Mouse (Mus musculus) midbrain, postnatal 0 days (tissue): ENCODE results near the gene Gale. TPM values are rescaled to one million over a fixed set of nuclear protein-coding genes. Genes with fewer than 3 reads are reported as not detected.
A peak's percentile ranks its signal among the peaks of the same experiment; 100 is the strongest.
"Not testable (repeated sequence)": the region's sequence is repeated elsewhere in the genome, so short reads cannot be mapped to it uniquely, and the experiment has no call there.

ENCODE experiments used
- ATAC-seq: fragments of 200-750 bp; cut with Nextera tagmentation; 2 replicates; pipeline ENCODE4 v1.8.0; 2017; ENCODE audit warnings: moderate number of reproducible peaks, mild to moderate bottlenecking, moderate TSS enrichment, moderate library complexity; ENCODE audit not compliant: low FRiP score
- DNase-seq: peaks from one replicate; pipeline ENCODE4 v3.0.0-alpha.2; 2015; ENCODE audit warnings: low spot score
- H3K27ac ChIP-seq: fragments of 300-500 bp; sonication (generic); 2 replicates; pipeline ENCODE4 v1.5.1; 2014; ENCODE audit warnings: low read depth, mild to moderate bottlenecking, low read length, mixed read lengths
- H3K27me3 ChIP-seq: fragments of 300-500 bp; sonication (generic); 2 replicates; pipeline ENCODE4 v1.6.1; 2014; ENCODE audit warnings: low read length, control low read depth, mixed read lengths; ENCODE audit not compliant: insufficient read depth
- H3K36me3 ChIP-seq: fragments of 300-500 bp; sonication (generic); 2 replicates; pipeline ENCODE4 v1.6.1; 2014; ENCODE audit warnings: low read length, control low read depth, mixed read lengths; ENCODE audit not compliant: insufficient read depth
- H3K4me1 ChIP-seq: fragments of 300-500 bp; sonication (generic); 2 replicates; pipeline ENCODE4 v1.6.1; 2014; ENCODE audit warnings: mild to moderate bottlenecking, control low read depth, antibody characterized with exemption, low read length, mixed read lengths; ENCODE audit not compliant: insufficient read depth
- H3K4me2 ChIP-seq: fragments of 300-500 bp; sonication (generic); 2 replicates; pipeline ENCODE4 v1.6.1; 2014; ENCODE audit warnings: low read depth, mild to moderate bottlenecking, low read length, mixed read lengths; ENCODE audit not compliant: poor library complexity, severe bottlenecking
- H3K4me3 ChIP-seq: fragments of 300-500 bp; sonication (generic); 2 replicates; pipeline ENCODE4 v1.5.1; 2014; ENCODE audit warnings: low read depth, mild to moderate bottlenecking, low read length, moderate library complexity
- H3K9ac ChIP-seq: fragments of 300-500 bp; sonication (generic); replicated peaks from 2 replicates; pipeline ENCODE4 v1.6.1; 2014; ENCODE audit warnings: mild to moderate bottlenecking, low read length, moderate library complexity, mixed read lengths; ENCODE audit not compliant: poor library complexity, severe bottlenecking
- H3K9me3 ChIP-seq: fragments of 300-500 bp; sonication (generic); 2 replicates; pipeline ENCODE4 v1.6.1; 2016; ENCODE audit warnings: low read length, control low read depth
- CTCF ChIP-seq: IDR thresholded peaks from 2 replicates; pipeline ENCODE4 v1.5.1; 2016; ENCODE audit warnings: antibody characterized with exemption, mild to moderate bottlenecking
- WGBS: fragments of 180-500 bp; shearing (Covaris S2); extraction: QIAGEN DNeasy Blood & Tissue Kit; methylation state at CpG from one replicate; pipeline ENCODE4 v1.1.7; 2014; 5-methylcytosine and 5-hydroxymethylcytosine counted together
- polyA plus RNA-seq: library from polyadenylated mRNA; unstranded; fragments of >200 nt; fragmentation: Nextera tagmentation; extraction: Ambion mirVana; gene quantifications from 2 replicates; pipeline ENCODE4 v1.2.1, GENCODE M21; 2015
- total RNA-seq: library from RNA; depleted of rRNA; stranded (reverse); fragments of >200 nt; gene quantifications from 2 replicates; pipeline ENCODE4 v1.2.3, GENCODE M21; 2014

The Gale gene
- total and polyA plus RNA-seq, 2 experiments from 2014 or later: 33.5 to 36.7 TPM

GRCm38 (mm10) chr4:135972911-135973811 lies 9.6 kb downstream of the Gale start:
- peaks cover 8% of the 10 kb centered on the region; the same call in 1 of the 2 replicates for H3K4me1 ChIP-seq
- peak overlapping the region; percentile 98 for H3K4me3 ChIP-seq
- peak overlapping the region; percentile 95; the same call in 1 of the 2 replicates for H3K9ac ChIP-seq
- no peak for TF ChIP-seq CTCF
- peak overlapping the region; percentile 76; the same call in 1 of the 2 replicates for H3K27ac ChIP-seq
- DNase-seq (no peak), ATAC-seq (peak; percentile 28; the same call in 1 of the 2 replicates)
- H3K9me3 ChIP-seq: no peaks in the 10 kb centered on the region
- H3K27me3 ChIP-seq: no peaks in the 10 kb centered on the region
- peaks cover 47% of the 10 kb centered on the region for H3K36me3 ChIP-seq
- WGBS: 72% methylated on average over 13 of the region's 13 CpGs
- H3K4me2 ChIP-seq: peak overlapping the region; percentile 93

- no peak overlapping the region for H3K4me3 ChIP-seq
- H3K36me3 ChIP-seq: peaks cover 38% of the 10 kb centered on the region
- H3K9me3 ChIP-seq: no peaks in the 10 kb centered on the region
- DNase-seq (no peak), ATAC-seq (no peak)
- H3K9ac ChIP-seq: no peak overlapping the region
- TF ChIP-seq CTCF: no peak
- no peaks in the 10 kb centered on the region for H3K27me3 ChIP-seq
- WGBS: 91% methylated on average over 12 of the region's 12 CpGs
- no peak overlapping the region for H3K4me2 ChIP-seq
- H3K4me1 ChIP-seq: peaks cover 6% of the 10 kb centered on the region; the same call in 1 of the 2 replicates
- no peak overlapping the region for H3K27ac ChIP-seq
These were observed 12.6 kb downstream of the Gale start for GRCm38 (mm10) chr4:135976146-135976545.

- H3K9me3 ChIP-seq, H3K4me2 ChIP-seq, H3K4me3 ChIP-seq, H3K4me1 ChIP-seq, H3K27me3 ChIP-seq, DNase-seq, ATAC-seq, H3K27ac ChIP-seq, H3K9ac ChIP-seq: not testable (repeated sequence)
- H3K36me3 ChIP-seq: peaks cover 31% of the 10 kb centered on the region
- whole genome bisulfite sequencing: 97% methylated on average over 5 of the region's 5 CpGs
These were observed 16.7 kb downstream of the Gale start for GRCm38 (mm10) chr4:135980223-135980622.

DNA sequence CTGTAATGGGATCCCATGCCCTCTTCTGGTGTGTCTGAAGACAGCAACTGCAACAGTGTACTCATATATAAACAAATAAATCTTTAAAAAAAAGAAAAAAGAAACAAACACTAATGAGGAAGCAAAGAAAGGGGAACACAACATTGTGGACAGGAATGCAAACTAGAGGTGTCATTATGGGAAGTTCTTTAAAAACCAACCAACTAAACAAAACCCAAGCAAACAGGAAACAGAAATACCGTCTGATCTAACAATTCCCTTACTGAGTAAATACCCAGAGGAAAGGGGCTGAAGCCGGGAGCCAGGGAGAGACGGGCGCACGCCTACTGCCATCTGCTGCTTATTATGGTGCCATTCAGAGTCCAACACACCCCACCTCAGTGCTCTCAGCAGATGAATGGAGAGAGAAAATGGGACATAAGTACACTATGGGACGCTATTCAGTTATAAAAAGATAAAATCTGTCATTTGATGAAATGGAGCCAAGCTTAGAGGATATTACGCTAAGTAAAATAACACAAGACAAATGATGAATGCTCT lies 18.1 kb downstream of the Gale start:
- no peak for ATAC-seq
- Histone ChIP-seq H3K9ac (no peak overlapping the region), H3K9me3 (no peaks in the 10 kb centered on the region), H3K4me1 (peaks cover 7% of the 10 kb centered on the region), H3K4me2 (no peak overlapping the region), H3K27me3 (no peaks in the 10 kb centered on the region), H3K4me3 (no peak overlapping the region), H3K27ac (no peak overlapping the region), H3K36me3 (peaks cover 19% of the 10 kb centered on the region)
- no peak for DNase-seq
- WGBS: 74% methylated on average over 7 of the region's 7 CpGs
- no peak for TF ChIP-seq CTCF

DNA sequence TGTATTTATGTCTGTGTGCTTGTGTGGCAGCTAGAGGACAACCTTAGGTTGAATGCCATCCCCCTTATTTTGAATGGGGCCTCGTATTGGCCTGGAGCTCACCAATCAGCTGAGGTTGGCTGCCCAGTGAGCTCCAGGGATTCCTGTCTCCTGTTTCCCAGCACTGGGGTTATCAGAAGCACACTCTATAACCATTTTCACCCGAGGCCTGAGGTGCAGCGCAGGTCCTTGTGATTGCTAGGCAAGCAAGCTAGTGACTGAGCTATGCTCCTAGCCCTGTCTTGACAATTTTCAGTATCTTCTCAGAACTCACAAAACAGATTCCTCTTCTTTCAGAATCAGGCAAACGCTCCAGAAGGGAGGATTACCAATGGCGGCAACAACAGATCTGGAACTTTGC lies 21.0 kb downstream of the Gale start:
- no peak for TF ChIP-seq CTCF
- ATAC-seq: no peak

DNA sequence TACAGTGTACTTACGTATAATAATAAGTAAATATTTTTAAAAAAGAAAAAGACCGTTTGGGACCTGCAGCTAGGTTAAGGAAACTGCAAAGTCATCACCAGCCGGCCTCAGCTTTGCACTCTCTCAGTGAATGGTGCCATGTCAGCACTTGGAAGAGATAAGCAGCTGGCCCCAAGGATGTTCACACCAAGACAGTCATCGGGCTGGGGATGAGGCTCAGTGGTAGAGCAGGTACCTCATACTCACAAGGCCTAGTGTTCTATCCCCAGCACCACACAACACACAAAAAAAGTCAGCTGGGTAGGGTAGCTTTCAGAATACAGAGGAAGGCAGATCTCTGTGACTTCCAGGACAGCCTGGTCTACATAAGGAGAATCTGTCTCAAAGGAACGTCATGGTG lies 21.7 kb downstream of the Gale start:
- no peak for TF ChIP-seq CTCF
- Histone ChIP-seq H3K4me1 (peaks cover 7% of the 10 kb centered on the region), H3K9me3 (no peaks in the 10 kb centered on the region), H3K36me3 (0 out of 2 replicates have a peak, but pooled peaks cover 3% of the 10 kb centered on the region), H3K9ac (no peak overlapping the region), H3K27me3 (no peaks in the 10 kb centered on the region), H3K4me3 (no peak overlapping the region), H3K27ac (no peak overlapping the region), H3K4me2 (no peak overlapping the region)
- no peak for ATAC-seq
- DNase-seq: no peak
- 92% methylated on average over 5 of the region's 5 CpGs for WGBS

More for the DNA sequence above, 21.0 kb downstream of the Gale start:
- H3K27me3 ChIP-seq: no peaks in the 10 kb centered on the region
- no peak overlapping the region for H3K27ac ChIP-seq
- DNase-seq: no peak
- H3K9ac ChIP-seq: no peak overlapping the region
- H3K36me3 ChIP-seq: 0 out of 2 replicates have a peak, but pooled peaks cover 3% of the 10 kb centered on the region
- H3K4me1 ChIP-seq: peaks cover 7% of the 10 kb centered on the region
- H3K4me2 ChIP-seq: no peak overlapping the region
- H3K9me3 ChIP-seq: no peaks in the 10 kb centered on the region
- no peak overlapping the region for H3K4me3 ChIP-seq
- 84% methylated on average over 5 of the region's 5 CpGs for WGBS
